Mouse (Mus musculus) E14TG2a.4 (cell line): ENCODE measurements around the gene Cadps2.

Experiments used
- CTCF ChIP-seq: conservative IDR thresholded peaks from 2 replicates; pipeline ENCODE4 v1.5.1; 2014; ENCODE audit warnings: low read length
- POU5F1 ChIP-seq: IDR thresholded peaks from 2 replicates; pipeline ENCODE4 v1.6.1; 2014; ENCODE audit warnings: low read length, borderline replicate concordance

- TF ChIP-seq CTCF (no peak), POU5F1 (no peak)
Measured at GRCm38 (mm10) chr6:23257981-23258380, 581.2 kb downstream of the Cadps2 start.
